Mouse (Mus musculus) forebrain, embryonic 11.5 days (tissue): Measurements from ENCODE around the gene Adat2. TPM values are rescaled to one million over a fixed set of nuclear protein-coding genes. Genes with fewer than 3 reads are reported as not detected.

ENCODE experiments used
- ATAC-seq: fragments of 200-750 bp; cut with Nextera tagmentation; replicated peaks from 2 replicates; pipeline ENCODE4 v1.8.0; 2017; ENCODE audit warnings: moderate TSS enrichment; ENCODE audit not compliant: low FRiP score
- DNase-seq: peaks from one replicate; pipeline ENCODE4 v3.0.0-alpha.2; 2017; ENCODE audit warnings: low spot score
- H3K27ac ChIP-seq: fragments of 300-500 bp; sonication (generic); 2 replicates; pipeline ENCODE4 v1.5.1; 2014; ENCODE audit warnings: low read depth, low read length
- H3K27me3 ChIP-seq: fragments of 300-500 bp; sonication (generic); 2 replicates; pipeline ENCODE4 v1.6.1; 2014; ENCODE audit warnings: mild to moderate bottlenecking, low read length, mixed read lengths; ENCODE audit not compliant: control insufficient read depth, insufficient read depth
- H3K36me3 ChIP-seq: fragments of 300-500 bp; sonication (generic); 2 replicates; pipeline ENCODE4 v1.6.1; 2014; ENCODE audit warnings: mild to moderate bottlenecking, low read length, moderate library complexity, mixed read lengths; ENCODE audit not compliant: control insufficient read depth, insufficient read depth
- H3K4me1 ChIP-seq: fragments of 300-500 bp; sonication (generic); replicated peaks from 2 replicates; pipeline ENCODE4 v1.6.1; 2014; ENCODE audit warnings: low read length, mixed read lengths; ENCODE audit not compliant: control insufficient read depth, insufficient read depth
- H3K4me2 ChIP-seq: fragments of 300-500 bp; sonication (generic); 2 replicates; pipeline ENCODE4 v1.6.1; 2014; ENCODE audit warnings: low read depth, mild to moderate bottlenecking, low read length, moderate library complexity, mixed read lengths; ENCODE audit not compliant: severe bottlenecking
- H3K4me3 ChIP-seq: fragments of 300-500 bp; sonication (generic); 2 replicates; pipeline ENCODE4 v1.5.1; 2014; ENCODE audit warnings: low read depth, low read length
- H3K9ac ChIP-seq: fragments of 300-500 bp; sonication (generic); 2 replicates; pipeline ENCODE4 v1.6.1; 2014; ENCODE audit warnings: low read length
- H3K9me3 ChIP-seq: fragments of 300-500 bp; sonication (generic); 2 replicates; pipeline ENCODE4 v1.6.1; 2016; ENCODE audit warnings: low read length, mixed read lengths; ENCODE audit not compliant: control insufficient read depth
- whole genome bisulfite sequencing: fragments of 180-500 bp; shearing (Covaris S2); extraction: QIAGEN DNeasy Blood & Tissue Kit; methylation state at CpG from one replicate; pipeline ENCODE4 v1.1.7; 2014; 5-methylcytosine and 5-hydroxymethylcytosine counted together
- polyA plus RNA-seq: library from polyadenylated mRNA; unstranded; fragments of >200 nt; fragmentation: Nextera tagmentation; extraction: Ambion mirVana; gene quantifications from 2 replicates; pipeline ENCODE4 v1.2.1, GENCODE M21; 2014

Adat2 gene
- polyA plus RNA-seq, 1 experiment from 2014 or later = 3.4 TPM

DNA sequence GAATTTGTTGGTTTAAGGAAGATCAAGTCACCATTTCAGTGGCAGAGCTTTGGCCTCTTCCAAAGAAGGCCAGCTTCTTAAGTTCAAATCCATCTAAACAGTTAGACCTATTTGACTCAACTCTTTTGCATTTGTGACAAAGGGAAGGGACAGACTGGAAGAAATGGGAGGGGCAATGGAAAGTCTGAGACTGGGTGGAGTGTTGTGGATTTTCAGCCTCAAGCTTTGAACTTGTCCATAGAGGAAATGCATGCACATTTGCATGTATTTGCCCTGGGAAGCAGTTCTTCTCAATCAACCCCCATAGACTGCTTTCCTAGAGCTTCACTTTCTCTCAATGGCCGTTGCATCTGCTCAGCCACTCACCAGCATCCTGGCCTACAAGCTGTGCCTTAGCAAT lies 1.6 kb downstream of the Adat2 start:
- no peak for ATAC-seq
- Histone ChIP-seq H3K9me3 (no peaks in the 10 kb centered on the region), H3K27ac (no peak overlapping the region), H3K9ac (no peak overlapping the region), H3K4me2 (no peak overlapping the region), H3K4me3 (no peak overlapping the region), H3K4me1 (peaks cover 2% of the 10 kb centered on the region; the same call in 1 of the 2 replicates), H3K36me3 (no peaks in the 10 kb centered on the region), H3K27me3 (no peaks in the 10 kb centered on the region)
- DNase-seq = no peak
- WGBS = 96% methylated on average over 1 of the region's 1 CpGs

DNA sequence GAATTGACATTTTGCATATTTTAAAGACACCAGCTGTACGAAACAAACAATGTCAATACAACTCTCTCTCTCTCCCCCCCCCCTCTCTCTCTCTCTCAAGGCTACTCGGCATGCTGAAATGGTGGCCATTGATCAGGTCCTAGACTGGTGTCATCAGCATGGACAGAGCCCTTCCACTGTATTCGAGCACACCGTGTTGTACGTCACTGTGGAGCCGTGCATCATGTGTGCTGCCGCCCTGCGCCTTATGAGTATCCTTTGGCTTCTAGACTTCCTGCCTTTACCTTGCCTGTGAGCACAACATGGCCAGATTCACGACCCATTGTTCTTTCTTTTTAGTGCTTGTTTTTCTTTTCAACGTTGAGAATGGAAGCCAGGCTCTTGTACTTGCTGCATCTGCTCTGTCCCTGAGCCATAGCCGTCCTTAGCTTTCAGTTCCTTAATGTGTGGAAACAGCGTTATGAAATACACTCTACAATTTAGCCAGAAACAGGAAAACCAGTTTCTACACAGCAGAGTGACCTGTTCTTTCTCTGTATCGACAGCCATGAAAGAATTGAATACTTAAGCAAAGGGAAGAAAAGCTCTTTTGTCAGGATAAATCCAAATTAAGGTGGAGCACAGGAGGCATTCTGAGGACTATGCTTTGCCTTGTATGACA lies 7.5 kb downstream of the Adat2 start:
- H3K4me1 ChIP-seq = no peaks in the 10 kb centered on the region
- no peak for ATAC-seq
- no peaks in the 10 kb centered on the region for H3K9me3 ChIP-seq
- H3K36me3 ChIP-seq = peaks cover 3% of the 10 kb centered on the region; the same call in 1 of the 2 replicates
- no peak overlapping the region for H3K4me2 ChIP-seq
- H3K27me3 ChIP-seq = no peaks in the 10 kb centered on the region
- no peak overlapping the region for H3K9ac ChIP-seq
- no peak overlapping the region for H3K27ac ChIP-seq
- no peak overlapping the region for H3K4me3 ChIP-seq
- 91% methylated on average over 13 of the region's 13 CpGs for WGBS
- DNase-seq = no peak

DNA sequence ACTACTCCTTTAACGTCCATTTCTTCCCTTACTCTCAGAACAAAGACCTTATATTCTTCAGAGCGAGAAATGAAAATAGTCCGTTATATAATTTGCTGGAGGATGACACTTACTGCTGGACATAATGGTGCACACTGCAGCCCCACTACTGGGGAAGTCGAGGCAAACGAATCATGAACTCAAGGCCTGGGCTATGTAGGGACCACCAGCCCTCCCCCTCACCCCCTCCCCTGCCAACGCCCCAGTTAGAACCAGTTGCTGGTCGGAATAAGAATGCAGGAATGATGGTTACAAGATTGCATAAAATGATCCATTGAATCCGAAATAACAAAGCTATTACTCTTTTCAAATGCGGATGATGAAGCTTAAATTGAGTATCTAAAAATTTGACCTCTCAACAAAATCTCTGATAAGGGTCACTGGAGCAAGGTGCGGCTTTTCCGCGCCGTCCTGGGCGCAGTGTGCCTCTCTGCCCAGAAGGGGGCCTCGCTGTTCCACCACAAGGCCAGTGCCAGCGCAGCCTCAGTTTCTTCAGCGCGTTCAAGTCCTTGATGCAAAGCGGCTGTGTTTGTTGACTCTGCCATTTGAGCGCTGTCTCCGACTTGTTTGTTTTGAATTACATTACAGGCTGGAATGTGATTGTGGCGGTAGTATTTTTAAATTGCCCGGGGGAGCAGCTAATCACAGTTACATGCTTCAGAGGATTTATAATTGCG lies 11.8 kb downstream of the Adat2 start:
- H3K4me1 ChIP-seq = no peaks in the 10 kb centered on the region; the same call in 1 of the 2 replicates
- peaks cover 8% of the 10 kb centered on the region for H3K27me3 ChIP-seq
- 27% methylated on average over 24 of the region's 24 CpGs for WGBS
- peaks cover 3% of the 10 kb centered on the region; the same call in 1 of the 2 replicates for H3K36me3 ChIP-seq
- DNase-seq = peak; percentile 85
- H3K9me3 ChIP-seq = no peaks in the 10 kb centered on the region
- no peak overlapping the region for H3K27ac ChIP-seq
- H3K9ac ChIP-seq = no peak overlapping the region
- peak; percentile 72 for ATAC-seq
- peak overlapping the region; percentile 26; the same call in 1 of the 2 replicates for H3K4me2 ChIP-seq
- H3K4me3 ChIP-seq = no peak overlapping the region

DNA sequence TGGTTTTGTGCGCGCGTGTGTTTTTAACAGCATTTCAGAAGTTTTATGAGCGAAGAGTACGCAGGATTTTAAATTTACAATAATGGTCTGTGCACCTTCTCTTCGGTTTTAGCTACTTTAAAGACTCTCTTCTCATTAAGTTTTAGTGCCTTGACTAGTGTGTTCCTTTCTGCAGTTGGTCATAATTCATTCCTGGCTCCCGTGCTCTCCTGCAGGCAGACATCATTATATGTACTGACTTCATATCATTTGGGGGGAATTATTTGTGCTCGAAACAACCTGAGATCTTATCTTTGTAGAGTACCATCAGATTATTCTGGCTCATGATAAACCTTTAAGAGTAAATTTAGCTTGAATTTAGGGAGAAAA lies 12.4 kb downstream of the Adat2 start:
- DNase-seq = no peak
- Histone ChIP-seq H3K9me3 (no peaks in the 10 kb centered on the region), H3K4me3 (no peak overlapping the region), H3K9ac (no peak overlapping the region), H3K4me2 (peak overlapping the region; percentile 26; the same call in 1 of the 2 replicates), H3K4me1 (no peaks in the 10 kb centered on the region; the same call in 1 of the 2 replicates), H3K36me3 (peaks cover 3% of the 10 kb centered on the region; the same call in 1 of the 2 replicates), H3K27me3 (peaks cover 8% of the 10 kb centered on the region), H3K27ac (no peak overlapping the region)
- no peak for ATAC-seq
- 68% methylated on average over 8 of the region's 8 CpGs for WGBS

DNA sequence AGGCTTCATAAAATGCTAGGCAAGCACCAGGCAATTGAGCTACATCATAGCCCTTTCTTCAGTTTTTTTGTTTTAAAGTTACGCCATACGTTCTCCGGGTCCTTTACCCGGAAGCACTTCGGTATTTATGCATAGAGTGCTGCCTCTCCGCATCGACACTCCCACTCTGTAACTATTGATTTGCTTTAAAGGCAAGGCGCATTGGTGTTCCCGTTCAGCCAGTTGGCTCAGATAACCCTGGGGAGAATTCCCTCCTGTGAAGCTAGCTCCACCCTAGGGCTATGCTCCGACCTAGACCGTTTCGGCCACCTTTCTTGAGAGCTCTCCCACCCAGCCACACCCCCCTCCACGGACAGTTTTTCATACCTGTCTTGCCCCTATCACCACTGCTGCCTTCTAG lies 13.7 kb downstream of the Adat2 start:
- ATAC-seq (no peak), DNase-seq (no peak)
- WGBS = 65% methylated on average over 13 of the region's 13 CpGs
- peaks cover 3% of the 10 kb centered on the region; the same call in 1 of the 2 replicates for H3K36me3 ChIP-seq
- peaks cover 8% of the 10 kb centered on the region for H3K27me3 ChIP-seq
- no peaks in the 10 kb centered on the region for H3K9me3 ChIP-seq
- no peak overlapping the region for H3K27ac ChIP-seq
- H3K4me1 ChIP-seq = no peaks in the 10 kb centered on the region; the same call in 1 of the 2 replicates
- no peak overlapping the region for H3K4me3 ChIP-seq
- H3K9ac ChIP-seq = no peak overlapping the region
- H3K4me2 ChIP-seq = no peak overlapping the region

DNA sequence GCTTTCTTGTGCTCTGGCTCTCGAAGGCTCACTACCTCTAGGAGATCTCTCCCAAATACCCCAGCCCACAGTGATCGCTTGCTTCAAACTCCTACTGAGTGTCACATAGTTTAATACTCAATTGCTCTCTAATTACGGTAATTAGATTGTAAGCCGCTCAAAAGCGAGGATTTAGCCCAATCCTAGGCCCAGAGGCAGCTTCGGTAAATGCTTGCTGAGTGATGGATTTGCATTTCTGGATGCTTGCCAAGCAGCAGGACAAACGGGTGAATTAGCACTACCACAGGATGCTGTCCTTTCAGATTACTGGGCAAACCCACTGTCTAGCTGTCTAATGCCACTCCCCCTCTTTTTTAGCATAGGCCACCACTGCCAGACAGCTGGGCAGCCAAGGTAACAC lies 17.1 kb downstream of the Adat2 start:
- Histone ChIP-seq H3K27ac (no peak overlapping the region), H3K4me2 (no peak overlapping the region), H3K9ac (no peak overlapping the region), H3K4me1 (no peaks in the 10 kb centered on the region; the same call in 1 of the 2 replicates), H3K9me3 (no peaks in the 10 kb centered on the region), H3K27me3 (peaks cover 8% of the 10 kb centered on the region), H3K4me3 (no peak overlapping the region), H3K36me3 (no peaks in the 10 kb centered on the region)
- ATAC-seq (peak; percentile 81), DNase-seq (peak; percentile 57)
- 29% methylated on average over 7 of the region's 7 CpGs for WGBS

DNA sequence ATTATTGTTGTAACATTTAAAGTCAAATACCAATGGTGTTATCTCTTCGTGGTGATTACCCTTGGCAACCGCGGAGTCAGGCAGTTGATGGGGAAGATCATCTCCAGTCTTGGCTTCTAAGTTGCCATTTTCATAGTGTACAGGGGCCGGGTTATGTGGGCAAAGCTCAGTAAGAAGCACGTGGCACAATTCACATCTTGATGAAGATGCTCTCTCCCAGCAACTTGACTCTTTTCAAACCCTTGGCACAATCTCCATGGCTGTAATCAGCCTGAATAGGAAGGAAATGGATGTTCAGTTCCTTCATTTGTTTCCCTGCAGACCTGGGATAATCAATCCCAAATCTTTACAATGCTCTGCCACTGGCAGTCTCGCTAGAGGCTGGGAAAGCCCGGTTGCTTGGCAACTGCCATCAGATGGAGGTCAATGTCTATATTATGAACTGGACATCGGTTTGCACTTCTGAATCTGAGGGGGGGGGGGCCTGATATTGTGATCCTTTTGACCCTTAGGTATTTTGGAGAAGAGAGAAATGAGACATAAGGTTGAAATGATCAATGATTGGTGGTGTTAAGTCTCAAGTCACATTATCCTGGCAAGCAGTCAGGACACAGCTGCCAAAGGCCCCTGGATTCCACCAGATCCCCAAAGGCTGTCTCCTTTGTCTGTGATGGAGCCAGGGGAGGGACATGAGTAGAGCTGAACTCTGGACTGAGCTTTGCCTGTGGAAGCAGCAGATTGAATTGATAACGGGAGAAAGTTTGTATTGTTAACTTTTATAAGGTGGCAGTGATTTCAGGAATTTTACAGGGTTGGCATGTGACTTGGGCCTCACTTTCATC lies 18.2 kb downstream of the Adat2 start:
- DNase-seq (no peak), ATAC-seq (no peak)
- Histone ChIP-seq H3K9ac (no peak overlapping the region), H3K27me3 (peaks cover 8% of the 10 kb centered on the region), H3K9me3 (no peaks in the 10 kb centered on the region), H3K36me3 (no peaks in the 10 kb centered on the region), H3K4me1 (no peaks in the 10 kb centered on the region; the same call in 1 of the 2 replicates), H3K4me2 (no peak overlapping the region), H3K27ac (no peak overlapping the region), H3K4me3 (no peak overlapping the region)
- 78% methylated on average over 9 of the region's 9 CpGs for WGBS

DNA sequence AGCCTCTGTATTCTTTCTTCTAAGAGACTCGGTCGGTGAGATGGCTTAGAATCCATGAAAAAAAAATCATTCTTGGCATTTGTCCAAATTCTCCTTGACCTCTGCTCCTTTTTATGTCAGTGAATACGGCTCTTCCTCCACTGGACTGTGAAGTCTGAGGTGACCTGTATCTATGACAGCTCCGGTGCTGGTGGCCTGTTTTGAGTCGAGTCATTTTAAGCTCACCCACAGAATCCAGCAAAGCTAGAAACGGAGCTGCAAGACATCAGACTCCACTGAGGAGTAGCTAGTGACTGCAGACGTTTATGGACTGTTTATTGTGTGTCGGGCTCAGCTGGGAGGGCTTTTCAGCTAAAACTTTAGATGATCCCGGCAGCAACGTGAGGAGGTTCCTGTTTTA lies 19.3 kb downstream of the Adat2 start:
- H3K4me3 ChIP-seq = no peak overlapping the region
- H3K4me1 ChIP-seq = no peaks in the 10 kb centered on the region; the same call in 1 of the 2 replicates
- no peak for ATAC-seq
- no peak overlapping the region for H3K4me2 ChIP-seq
- no peaks in the 10 kb centered on the region for H3K36me3 ChIP-seq
- H3K9ac ChIP-seq = no peak overlapping the region
- DNase-seq = no peak
- 76% methylated on average over 10 of the region's 10 CpGs for WGBS
- H3K27me3 ChIP-seq = peaks cover 8% of the 10 kb centered on the region
- H3K27ac ChIP-seq = no peak overlapping the region
- no peaks in the 10 kb centered on the region for H3K9me3 ChIP-seq
